Mouse (Mus musculus): ENCODE results near the gene Pigc. TPM values are rescaled to one million over a fixed set of nuclear protein-coding genes. Genes with fewer than 3 reads are reported as not detected.
A peak's percentile ranks its signal among the peaks of the same experiment; 100 is the strongest.

Gene Pigc
- polyA plus RNA-seq, 1 experiment from 2014 or later = 36.0 TPM

- ATAC-seq (ENCODE audit: low FRiP score, low TSS enrichment) = no peak
- H3K9ac ChIP-seq (replicated peaks; ENCODE audit: low read length) = no peak overlapping the region
- no peaks in the 10 kb centered on the region for H3K36me3 ChIP-seq (ENCODE audit: control insufficient read depth, insufficient read depth, low read length)
- peaks cover 10% of the 10 kb centered on the region; the same call in 1 of the 2 replicates for H3K4me1 ChIP-seq (ENCODE audit: control insufficient read depth, insufficient read depth, low read length)
- 93% methylated on average over 2 of the region's 2 CpGs for whole genome bisulfite sequencing
- no peak overlapping the region for H3K4me3 ChIP-seq (replicated peaks; ENCODE audit: low read depth, low read length)
- no peaks in the 10 kb centered on the region for H3K27me3 ChIP-seq (ENCODE audit: control insufficient read depth, insufficient read depth, low read length)
- H3K27ac ChIP-seq (replicated peaks; ENCODE audit: low read depth, low read length) = no peak overlapping the region
- no peak overlapping the region for H3K4me2 ChIP-seq (ENCODE audit: low read length)
- no peak for DNase-seq
- no peaks in the 10 kb centered on the region for H3K9me3 ChIP-seq (ENCODE audit: control insufficient read depth, low read length)
Measured at GRCm38 (mm10) chr1:161967936-161968335, 1.1 kb upstream of the Pigc start.

- H3K27me3 ChIP-seq (ENCODE audit: control insufficient read depth, insufficient read depth, low read length) = no peaks in the 10 kb centered on the region
- no peak overlapping the region for H3K9ac ChIP-seq (replicated peaks; ENCODE audit: low read length)
- H3K36me3 ChIP-seq (ENCODE audit: control insufficient read depth, insufficient read depth, low read length) = no peaks in the 10 kb centered on the region
- peaks cover 10% of the 10 kb centered on the region; the same call in 1 of the 2 replicates for H3K4me1 ChIP-seq (ENCODE audit: control insufficient read depth, insufficient read depth, low read length)
- no peak overlapping the region for H3K27ac ChIP-seq (replicated peaks; ENCODE audit: low read depth, low read length)
- DNase-seq = no peak
- WGBS = 97% methylated on average over 9 of the region's 9 CpGs
- no peak for ATAC-seq (ENCODE audit: low FRiP score, low TSS enrichment)
- no peaks in the 10 kb centered on the region for H3K9me3 ChIP-seq (ENCODE audit: control insufficient read depth, low read length)
- H3K4me2 ChIP-seq (ENCODE audit: low read length) = no peak overlapping the region
- no peak overlapping the region for H3K4me3 ChIP-seq (replicated peaks; ENCODE audit: low read depth, low read length)
Measured at GRCm38 (mm10) chr1:161970874-161971273, 1.9 kb downstream of the Pigc start.

- WGBS = 93% methylated on average over 8 of the region's 8 CpGs
- no peaks in the 10 kb centered on the region for H3K9me3 ChIP-seq (ENCODE audit: control insufficient read depth, low read length)
- H3K27ac ChIP-seq (replicated peaks; ENCODE audit: low read depth, low read length) = no peak overlapping the region
- H3K4me2 ChIP-seq (ENCODE audit: low read length) = no peak overlapping the region
- H3K4me1 ChIP-seq (ENCODE audit: control insufficient read depth, insufficient read depth, low read length) = peaks cover 10% of the 10 kb centered on the region; the same call in 1 of the 2 replicates
- H3K9ac ChIP-seq (replicated peaks; ENCODE audit: low read length) = no peak overlapping the region
- no peaks in the 10 kb centered on the region for H3K27me3 ChIP-seq (ENCODE audit: control insufficient read depth, insufficient read depth, low read length)
- ATAC-seq (ENCODE audit: low FRiP score, low TSS enrichment) (no peak), DNase-seq (no peak)
- no peaks in the 10 kb centered on the region for H3K36me3 ChIP-seq (ENCODE audit: control insufficient read depth, insufficient read depth, low read length)
- H3K4me3 ChIP-seq (replicated peaks; ENCODE audit: low read depth, low read length) = no peak overlapping the region
Measured at GRCm38 (mm10) chr1:161972233-161972632, 3.2 kb downstream of the Pigc start.

GRCm38 (mm10) chr1:161976255-161977182 is 7.5 kb downstream of the Pigc start:
- 51% methylated on average over 16 of the region's 16 CpGs for WGBS
- ATAC-seq (ENCODE audit: low FRiP score, low TSS enrichment) (peak; percentile 66; the same call in 1 of the 2 replicates), DNase-seq (peak; percentile 93)
- Histone ChIP-seq H3K4me3 (replicated peaks; ENCODE audit: low read depth, low read length) (no peak overlapping the region), H3K9ac (replicated peaks; ENCODE audit: low read length) (no peak overlapping the region), H3K9me3 (ENCODE audit: control insufficient read depth, low read length) (no peaks in the 10 kb centered on the region), H3K36me3 (ENCODE audit: control insufficient read depth, insufficient read depth, low read length) (no peaks in the 10 kb centered on the region), H3K27ac (replicated peaks; ENCODE audit: low read depth, low read length) (no peak overlapping the region), H3K27me3 (ENCODE audit: control insufficient read depth, insufficient read depth, low read length) (no peaks in the 10 kb centered on the region), H3K4me2 (ENCODE audit: low read length) (no peak overlapping the region), H3K4me1 (ENCODE audit: control insufficient read depth, insufficient read depth, low read length) (no peaks in the 10 kb centered on the region)

GRCm38 (mm10) chr1:161977331-161977730 is 8.3 kb downstream of the Pigc start:
- no peak for ATAC-seq (ENCODE audit: low FRiP score, low TSS enrichment)
- H3K36me3 ChIP-seq (ENCODE audit: control insufficient read depth, insufficient read depth, low read length) = no peaks in the 10 kb centered on the region
- no peak overlapping the region for H3K27ac ChIP-seq (replicated peaks; ENCODE audit: low read depth, low read length)
- no peaks in the 10 kb centered on the region for H3K27me3 ChIP-seq (ENCODE audit: control insufficient read depth, insufficient read depth, low read length)
- 81% methylated on average over 4 of the region's 4 CpGs for WGBS
- no peak for DNase-seq
- H3K4me1 ChIP-seq (ENCODE audit: control insufficient read depth, insufficient read depth, low read length) = no peaks in the 10 kb centered on the region
- H3K9me3 ChIP-seq (ENCODE audit: control insufficient read depth, low read length) = no peaks in the 10 kb centered on the region
- no peak overlapping the region for H3K4me2 ChIP-seq (ENCODE audit: low read length)
- H3K4me3 ChIP-seq (replicated peaks; ENCODE audit: low read depth, low read length) = no peak overlapping the region
- no peak overlapping the region for H3K9ac ChIP-seq (replicated peaks; ENCODE audit: low read length)

GRCm38 (mm10) chr1:161978173-161978700 is 9.3 kb downstream of the Pigc start:
- DNase-seq (no peak), ATAC-seq (ENCODE audit: low FRiP score, low TSS enrichment) (no peak)
- 90% methylated on average over 5 of the region's 5 CpGs for WGBS
- Histone ChIP-seq H3K9me3 (ENCODE audit: control insufficient read depth, low read length) (no peaks in the 10 kb centered on the region), H3K27me3 (ENCODE audit: control insufficient read depth, insufficient read depth, low read length) (no peaks in the 10 kb centered on the region), H3K27ac (replicated peaks; ENCODE audit: low read depth, low read length) (no peak overlapping the region), H3K36me3 (ENCODE audit: control insufficient read depth, insufficient read depth, low read length) (no peaks in the 10 kb centered on the region), H3K4me3 (replicated peaks; ENCODE audit: low read depth, low read length) (no peak overlapping the region), H3K9ac (replicated peaks; ENCODE audit: low read length) (no peak overlapping the region), H3K4me2 (ENCODE audit: low read length) (no peak overlapping the region), H3K4me1 (ENCODE audit: control insufficient read depth, insufficient read depth, low read length) (no peaks in the 10 kb centered on the region)

GRCm38 (mm10) chr1:161979536-161979935 is 10.6 kb downstream of the Pigc start, which contains the start of gene 4930558K02Rik:
Gene 4930558K02Rik (minus strand): TSS chr1:161979636.
- Histone ChIP-seq H3K36me3 (ENCODE audit: control insufficient read depth, insufficient read depth, low read length) (no peaks in the 10 kb centered on the region), H3K27ac (replicated peaks; ENCODE audit: low read depth, low read length) (no peak within 1 kb of the TSS), H3K4me3 (replicated peaks; ENCODE audit: low read depth, low read length) (no peak within 1 kb of the TSS), H3K27me3 (ENCODE audit: control insufficient read depth, insufficient read depth, low read length) (no peaks in the 10 kb centered on the region), H3K9ac (replicated peaks; ENCODE audit: low read length) (no peak within 1 kb of the TSS), H3K4me2 (ENCODE audit: low read length) (no peak within 1 kb of the TSS), H3K9me3 (ENCODE audit: control insufficient read depth, low read length) (no peaks in the 10 kb centered on the region), H3K4me1 (ENCODE audit: control insufficient read depth, insufficient read depth, low read length) (no peaks in the 10 kb centered on the region)
- no peak for DNase-seq
- ATAC-seq (ENCODE audit: low FRiP score, low TSS enrichment) = no peak
- 65% methylated on average over 1 of the region's 1 CpGs for WGBS

- Histone ChIP-seq H3K9ac (replicated peaks; ENCODE audit: low read length) (no peak overlapping the region), H3K4me2 (ENCODE audit: low read length) (no peak overlapping the region), H3K4me1 (ENCODE audit: control insufficient read depth, insufficient read depth, low read length) (no peaks in the 10 kb centered on the region), H3K4me3 (replicated peaks; ENCODE audit: low read depth, low read length) (no peak overlapping the region), H3K27ac (replicated peaks; ENCODE audit: low read depth, low read length) (no peak overlapping the region), H3K36me3 (ENCODE audit: control insufficient read depth, insufficient read depth, low read length) (no peaks in the 10 kb centered on the region), H3K9me3 (ENCODE audit: control insufficient read depth, low read length) (no peaks in the 10 kb centered on the region), H3K27me3 (ENCODE audit: control insufficient read depth, insufficient read depth, low read length) (no peaks in the 10 kb centered on the region)
- 92% methylated on average over 2 of the region's 2 CpGs for WGBS
- ATAC-seq (ENCODE audit: low FRiP score, low TSS enrichment) (no peak), DNase-seq (no peak)
Measured at GRCm38 (mm10) chr1:161980046-161980445, 11.1 kb downstream of the Pigc start.

Data from midbrain, embryonic 14.5 days (tissue).